Mouse (Mus musculus): ENCODE results near the gene Plekhh3.

The Plekhh3 gene

GRCm38 (mm10) chr11:101170811-101171610, at the start of gene Plekhh3:
TSS of gene Plekhh3 (minus strand) at chr11:101171351.
- DNase-seq (ENCODE audit: low spot score in 2 of 2): peak; percentile 94 to 97

DNA sequence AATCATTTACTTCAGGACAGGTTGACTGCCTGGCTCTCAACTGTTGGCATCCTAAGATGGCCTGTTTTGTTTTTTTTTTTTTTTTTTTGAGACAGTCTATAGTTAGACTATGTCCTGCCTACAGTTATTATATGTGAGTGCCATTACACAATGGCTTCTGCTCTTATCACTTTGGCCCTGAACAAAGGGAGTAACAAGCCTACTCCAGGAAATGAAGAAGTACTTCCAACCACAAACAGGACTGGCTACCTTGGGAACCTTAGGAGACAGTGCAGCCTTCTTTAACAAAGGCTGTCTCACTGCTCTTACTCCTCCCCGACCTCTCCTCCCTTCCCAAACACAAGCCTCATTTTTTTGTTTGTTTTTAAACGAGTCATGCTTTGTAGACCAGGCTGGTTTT, 49.7 kb upstream of the Plekhh3 start:
- DNase-seq (ENCODE audit: low spot score in 2 of 2): no peak

- no peak for DNase-seq (ENCODE audit: low spot score in 2 of 2)
Measured at GRCm38 (mm10) chr11:101218436-101219055, 47.4 kb upstream of the Plekhh3 start.

GRCm38 (mm10) chr11:101216936-101217335, 45.8 kb upstream of the Plekhh3 start:
- no peak for DNase-seq (ENCODE audit: low spot score in 2 of 2)

DNA sequence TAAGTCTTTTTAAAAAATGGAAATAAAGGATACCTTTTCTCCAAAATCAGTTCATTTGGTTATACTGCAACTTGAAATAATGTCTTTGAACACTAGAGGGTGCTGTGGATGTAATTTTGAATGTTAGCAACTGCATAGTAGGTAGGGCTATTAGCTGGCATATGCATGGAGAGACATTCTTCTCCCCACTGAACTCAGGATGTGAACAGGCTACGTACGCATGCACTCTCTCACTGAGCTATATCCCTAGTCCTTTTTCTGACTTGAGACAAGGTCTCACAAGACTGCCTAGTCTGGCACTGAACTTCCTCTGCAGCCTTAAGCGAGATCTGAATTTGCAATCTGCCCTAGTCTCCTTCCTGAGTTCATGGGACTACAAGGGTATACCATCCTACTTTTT, 40.8 kb upstream of the Plekhh3 start:
- DNase-seq (ENCODE audit: low spot score in 2 of 2): peak in 1 of 2 experiments; percentile 47

DNA sequence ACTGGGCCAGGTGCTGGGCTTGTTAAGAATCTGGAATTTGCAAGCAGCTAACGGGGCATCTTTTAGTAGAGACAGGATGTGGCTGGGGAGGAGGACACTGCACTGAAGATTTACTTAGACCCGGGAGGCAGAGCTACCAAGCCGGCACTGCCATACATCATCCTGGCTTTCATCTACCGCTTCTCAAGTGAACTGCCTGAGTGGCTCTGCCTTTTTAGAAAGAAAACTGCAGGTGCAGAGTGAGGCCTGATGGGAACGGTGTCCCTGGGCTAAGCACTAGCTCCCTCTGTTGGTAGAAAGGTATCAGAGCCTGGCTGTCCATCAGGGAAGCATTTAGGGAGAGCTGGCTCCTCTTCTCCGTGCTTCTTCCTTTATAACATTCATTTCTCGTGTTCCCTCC, 29.8 kb upstream of the Plekhh3 start:
- peak in 1 of 2 experiments; percentile 69 for DNase-seq (ENCODE audit: low spot score in 2 of 2)

DNA sequence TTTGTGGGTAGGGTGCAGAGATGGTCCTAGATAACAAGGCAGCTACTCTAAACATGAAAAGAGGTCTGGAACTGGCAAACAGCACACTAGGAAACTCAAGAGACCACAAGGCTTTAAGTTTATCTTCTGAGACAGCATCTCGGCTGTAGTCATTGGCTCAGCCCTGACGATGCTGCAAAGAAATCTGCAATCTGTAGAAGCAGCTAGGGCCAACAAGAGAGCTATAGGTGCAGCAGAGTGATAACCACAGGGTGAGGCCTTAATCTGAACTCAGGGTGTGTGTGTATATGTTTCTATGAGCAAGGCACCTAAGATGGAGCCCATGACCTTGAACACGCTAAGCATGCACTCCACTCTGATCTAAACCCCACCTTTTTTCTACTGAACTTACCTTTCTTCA, 28.4 kb upstream of the Plekhh3 start:
- no peak for DNase-seq (ENCODE audit: low spot score in 2 of 2)

GRCm38 (mm10) chr11:101196175-101196574, 25.0 kb upstream of the Plekhh3 start:
- no peak for DNase-seq (ENCODE audit: low spot score in 2 of 2)

DNA sequence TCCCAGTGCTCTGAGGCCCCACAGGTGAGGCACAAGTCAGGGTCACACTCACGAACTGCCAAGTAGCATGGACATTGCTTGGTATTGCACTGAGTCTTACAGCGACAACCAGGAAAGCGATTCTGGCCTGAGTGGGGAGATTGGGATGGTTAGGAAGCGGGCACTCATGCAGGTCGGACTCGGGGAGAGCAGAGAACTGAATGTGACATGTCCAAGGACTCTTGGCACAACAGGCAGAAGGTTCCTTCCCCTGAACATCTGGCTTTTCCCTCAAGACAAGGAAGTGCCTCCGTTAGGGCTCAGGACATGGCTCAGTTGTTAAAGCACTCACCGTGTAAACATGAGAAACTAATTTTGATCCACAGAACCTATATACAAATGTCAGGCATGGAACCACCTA, 24.4 kb upstream of the Plekhh3 start:
- no peak for DNase-seq (ENCODE audit: low spot score in 2 of 2)

DNA sequence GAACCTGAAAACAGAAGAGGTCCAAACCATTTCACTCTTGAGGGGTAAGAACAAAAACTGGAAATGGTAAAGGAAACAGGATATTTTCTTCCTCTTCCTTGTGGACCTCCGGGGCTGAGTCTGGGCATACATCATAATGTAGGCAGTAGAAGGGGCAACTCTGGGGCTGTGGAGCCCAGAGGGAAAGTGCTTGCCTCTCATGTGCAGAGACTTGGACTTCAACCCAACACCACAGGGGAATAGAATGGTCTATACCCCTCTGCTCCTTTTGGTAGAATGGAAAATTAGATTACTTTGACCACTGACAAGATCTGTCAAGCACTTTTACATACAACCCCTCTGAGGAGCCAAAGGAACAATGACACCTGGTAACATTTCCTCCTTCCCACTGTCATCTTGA, 23.9 kb upstream of the Plekhh3 start:
- no peak for DNase-seq (ENCODE audit: low spot score in 2 of 2)

- DNase-seq (ENCODE audit: low spot score in 2 of 2): no peak
Measured at GRCm38 (mm10) chr11:101194643-101195042, 23.5 kb upstream of the Plekhh3 start.

DNA sequence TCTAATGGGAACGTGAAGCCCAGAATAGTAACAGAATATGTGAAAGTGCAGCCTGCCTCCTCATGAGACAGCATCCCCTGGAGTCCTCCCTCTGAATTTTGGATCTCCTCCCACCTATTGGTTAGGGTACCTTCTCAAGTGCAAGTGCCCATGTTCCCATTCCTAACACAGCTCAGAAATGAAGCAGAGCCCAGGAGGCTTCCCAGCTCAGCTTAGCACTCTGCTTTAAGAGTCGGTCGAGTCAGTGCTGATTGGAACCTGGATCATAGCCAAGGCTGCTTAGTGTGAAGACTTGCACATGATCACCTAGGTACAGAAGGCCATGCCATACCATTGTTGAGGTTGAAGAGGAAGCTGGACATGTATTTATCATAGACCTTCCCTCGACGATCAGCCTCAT, 23.0 kb upstream of the Plekhh3 start:
- DNase-seq (ENCODE audit: low spot score in 2 of 2): no peak

DNA sequence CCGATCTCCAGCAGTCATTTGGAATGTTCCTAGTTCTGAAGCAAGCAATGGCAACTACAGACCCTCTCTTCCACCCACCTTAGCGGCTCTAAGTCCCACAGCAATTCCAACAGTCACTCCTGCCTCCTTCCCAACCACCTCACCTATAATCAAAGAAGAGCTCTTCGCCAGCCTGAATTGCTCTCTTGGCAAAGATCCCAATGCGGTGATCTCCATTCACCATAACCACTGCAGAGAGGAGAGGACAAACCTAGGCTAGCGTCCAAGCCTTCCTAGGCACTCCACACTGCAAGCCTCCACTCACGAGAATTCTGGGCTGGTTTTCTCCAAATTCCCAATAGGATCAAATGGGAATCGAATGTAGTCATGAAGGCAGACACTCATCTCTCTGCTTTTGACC, 21.9 kb upstream of the Plekhh3 start:
- no peak for DNase-seq (ENCODE audit: low spot score in 2 of 2)

DNA sequence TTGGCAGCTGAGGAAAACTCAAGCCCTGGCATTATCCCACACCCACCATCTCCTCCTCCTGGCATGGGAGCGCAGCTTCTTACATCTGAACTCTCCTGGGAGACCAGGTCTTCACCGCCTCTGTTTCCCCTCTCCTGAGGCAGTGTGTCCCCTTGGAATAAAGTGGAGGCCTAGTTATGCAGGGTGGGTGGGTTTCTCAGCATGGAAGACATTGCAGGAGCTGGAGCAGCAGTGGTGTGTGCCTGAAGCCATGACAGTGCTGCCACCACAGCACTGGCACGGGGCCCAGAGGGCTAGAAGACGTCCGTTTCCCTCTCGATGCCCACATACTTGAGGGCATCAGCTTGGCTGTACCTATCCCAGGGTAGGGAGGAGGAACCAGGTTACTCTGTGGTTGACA, 21.5 kb upstream of the Plekhh3 start:
- no peak for DNase-seq (ENCODE audit: low spot score in 2 of 2)

DNA sequence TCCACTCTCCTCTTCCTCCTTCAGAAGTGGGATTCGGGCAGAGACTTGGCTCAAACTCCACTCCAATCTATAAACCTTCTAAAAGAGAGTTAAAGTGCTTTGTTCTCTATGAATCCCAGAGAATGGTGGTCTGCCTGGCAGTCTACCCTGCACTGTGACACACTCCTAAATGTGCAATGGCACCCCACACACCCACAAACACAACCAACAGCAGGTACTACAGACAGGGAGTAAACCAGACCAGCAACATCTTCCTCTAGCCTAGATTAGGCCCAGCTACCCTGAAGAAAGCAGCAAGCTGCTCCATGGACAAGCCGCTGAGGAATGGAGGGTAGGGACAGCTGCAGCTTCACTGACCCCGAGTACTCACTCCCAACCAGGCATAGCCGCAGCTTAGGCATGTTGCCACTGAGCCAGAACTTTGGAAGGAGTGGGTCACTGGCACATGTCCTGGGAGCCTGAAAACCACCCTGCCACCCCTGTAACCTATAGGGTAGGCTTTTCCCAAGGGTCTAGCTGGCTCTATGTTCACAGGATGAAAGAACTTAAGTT, 20.8 kb upstream of the Plekhh3 start:
- DNase-seq (ENCODE audit: low spot score in 2 of 2): no peak

DNA sequence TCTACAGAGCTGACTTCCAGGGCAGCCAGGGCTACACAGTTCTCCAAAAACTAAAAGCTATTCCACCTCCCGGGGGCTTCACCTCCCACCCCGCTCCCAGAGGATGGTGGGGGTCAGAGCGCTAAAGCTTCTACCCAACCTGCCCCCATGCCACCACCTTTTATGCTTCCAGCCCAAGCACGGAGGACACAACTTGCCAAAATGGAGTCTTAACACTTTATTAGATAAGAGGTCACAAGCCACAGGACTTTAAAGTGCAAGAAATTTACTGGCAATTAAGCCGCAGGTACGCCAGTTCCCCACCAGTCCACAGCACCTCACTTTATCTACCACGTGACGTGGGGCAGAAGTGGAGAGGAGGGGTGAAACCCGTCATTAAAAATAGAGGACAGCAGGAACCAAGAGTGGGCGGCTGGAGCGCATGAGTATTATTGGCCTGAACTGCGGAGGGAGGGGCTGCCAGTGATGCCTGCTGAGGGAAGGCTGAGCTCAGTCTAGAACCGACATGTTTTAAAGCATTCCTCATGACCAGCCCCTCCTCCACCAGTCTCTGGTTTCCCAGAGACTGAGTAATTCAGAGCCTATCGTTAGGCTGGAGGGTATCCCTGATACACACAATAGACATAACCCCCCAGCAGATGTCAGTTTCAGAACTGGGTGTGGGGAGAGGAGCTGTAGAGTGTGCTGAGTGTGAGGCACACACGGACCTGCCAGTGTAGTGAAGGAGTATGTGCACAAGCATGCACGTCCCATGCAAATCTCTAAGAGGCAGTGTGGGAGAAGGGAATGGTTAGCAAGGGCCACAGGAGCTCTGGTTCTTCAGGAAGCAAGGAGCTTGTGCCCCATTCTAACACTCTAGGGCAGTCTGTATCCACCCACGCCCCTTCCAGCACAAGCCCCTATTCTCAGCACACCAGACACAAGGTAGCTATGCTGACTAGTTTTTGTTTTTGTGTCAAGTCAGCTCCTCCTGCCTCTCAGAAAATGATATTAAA, 20.1 kb upstream of the Plekhh3 start:
- DNase-seq (ENCODE audit: low spot score in 2 of 2): peak in 1 of 2 experiments; percentile 15

DNA sequence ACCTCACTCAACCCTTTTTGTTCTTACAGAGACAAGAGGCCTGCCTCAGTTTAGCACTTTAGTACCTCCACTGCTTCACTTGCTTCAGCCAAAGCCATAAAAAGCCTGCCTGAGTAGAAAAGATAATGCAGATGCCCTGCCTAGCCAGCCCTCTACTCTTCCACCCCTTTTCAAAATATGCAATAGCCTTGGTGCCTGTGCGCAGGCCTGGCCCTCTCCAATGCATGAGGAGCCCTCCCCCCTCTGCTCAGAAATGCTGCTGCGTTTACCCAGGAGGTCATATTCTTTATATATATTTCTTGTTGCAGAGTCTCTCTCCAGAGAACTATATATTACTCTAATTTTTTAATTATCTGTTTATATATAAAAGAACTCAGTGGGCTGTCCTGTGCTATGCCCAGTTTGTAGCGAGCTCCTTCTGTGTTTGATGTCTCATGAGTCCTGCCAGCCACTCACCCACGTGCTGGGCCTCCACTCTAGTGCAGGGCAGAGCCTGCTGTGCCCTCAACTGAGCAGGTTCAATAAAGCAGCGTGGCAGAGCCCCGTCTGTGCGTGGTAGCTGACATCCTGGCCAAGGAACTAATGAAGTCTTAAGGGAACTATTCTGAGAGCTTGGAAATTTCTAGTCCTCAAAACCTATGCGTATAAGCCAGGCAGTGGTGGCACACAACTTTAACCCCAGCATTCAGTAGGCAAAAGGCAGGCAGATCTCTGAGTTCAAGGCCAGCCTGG, 19.2 kb upstream of the Plekhh3 start:
- no peak for DNase-seq (ENCODE audit: low spot score in 2 of 2)

DNA sequence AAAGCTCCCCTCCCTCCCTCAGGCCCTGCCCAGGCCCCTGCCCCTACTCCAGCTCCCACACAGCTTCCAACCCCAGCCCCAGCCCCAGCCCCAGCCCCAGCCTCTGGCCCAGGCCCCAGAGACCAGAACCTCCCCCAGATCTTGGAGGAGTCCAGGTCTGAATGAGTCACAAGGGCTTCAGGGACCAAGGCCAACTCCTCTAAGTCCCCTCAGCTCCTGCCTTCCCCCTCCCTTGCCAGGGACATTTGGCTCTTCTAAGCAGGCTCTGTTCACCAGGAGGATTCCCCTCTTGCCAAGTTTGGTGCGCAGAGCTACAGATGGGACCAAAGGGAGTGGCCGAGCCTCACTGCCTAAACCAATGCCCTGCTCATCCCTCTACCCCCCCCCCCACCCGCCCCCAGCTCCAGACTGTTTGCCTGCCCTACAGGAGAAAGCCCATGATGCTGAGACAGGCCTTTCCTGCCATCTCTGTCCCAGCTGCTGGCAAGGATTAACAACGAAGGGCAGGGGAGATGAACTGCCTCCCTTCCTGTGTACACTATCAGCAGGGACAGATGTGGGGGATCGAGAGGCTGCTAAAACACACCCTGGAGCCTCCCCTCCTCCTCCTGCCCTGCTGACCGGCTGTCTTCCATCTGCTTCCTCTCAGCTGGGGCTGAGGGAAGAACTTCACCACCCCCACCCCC, 18.5 kb upstream of the Plekhh3 start:
- peak in 1 of 2 experiments; percentile 63 for DNase-seq (ENCODE audit: low spot score in 2 of 2)

DNA sequence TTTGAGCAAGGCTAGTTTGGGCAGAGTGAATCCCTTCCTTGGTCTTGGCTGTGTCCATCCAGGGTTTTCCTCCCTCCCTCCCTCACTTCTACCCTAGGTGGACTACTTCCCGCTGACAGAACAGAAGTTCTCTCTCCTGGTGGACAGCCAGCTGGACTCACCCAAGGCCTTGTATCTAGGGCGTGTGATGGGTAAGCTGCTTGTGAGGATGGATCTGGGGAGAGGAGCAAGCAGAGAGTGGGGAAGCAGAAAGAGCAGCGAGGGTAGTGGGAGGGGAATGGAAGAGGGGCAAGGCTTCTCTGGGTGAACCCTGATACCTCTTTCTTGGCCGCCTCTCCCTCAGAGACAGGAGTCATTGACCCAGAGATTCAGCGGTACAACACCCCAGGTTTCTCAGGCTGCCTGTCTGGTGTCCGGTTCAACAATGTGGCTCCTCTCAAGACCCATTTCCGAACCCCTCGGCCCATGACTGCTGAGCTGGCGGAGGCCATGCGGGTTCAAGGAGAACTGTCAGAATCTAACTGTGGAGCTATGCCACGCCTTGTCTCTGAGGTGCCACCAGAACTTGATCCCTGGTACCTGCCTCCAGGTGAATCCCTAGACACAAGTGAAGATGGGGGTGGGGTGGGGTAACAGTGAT, 17.1 kb upstream of the Plekhh3 start:
- DNase-seq (ENCODE audit: low spot score in 2 of 2): no peak

DNA sequence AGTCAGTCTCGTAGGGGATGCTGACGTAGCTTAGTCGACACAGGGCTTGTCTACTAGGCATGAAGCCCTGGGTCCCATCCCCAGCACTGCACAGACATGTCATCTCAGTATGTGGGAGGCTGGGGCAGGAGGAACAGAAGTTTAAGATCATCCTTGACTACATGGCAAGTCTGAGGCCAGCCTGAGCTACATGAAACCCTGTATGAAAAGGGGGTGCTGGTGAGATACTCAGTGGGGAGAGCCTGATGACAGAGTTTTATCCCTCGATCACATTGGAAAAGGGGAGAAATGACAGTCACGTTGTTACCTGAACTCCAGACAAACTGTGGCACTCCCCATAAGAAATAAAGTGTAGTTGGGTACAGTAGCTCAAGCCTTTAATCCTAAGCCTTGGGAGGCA, 16.4 kb upstream of the Plekhh3 start:
- DNase-seq (ENCODE audit: low spot score in 2 of 2): no peak

Data from left cerebral cortex, adult 9 months (tissue).